Mouse (Mus musculus): ENCODE measurements at regions not wholly inside any gene's neighbourhood (a gene's known extent, or its start where the extent isn't known, plus 50 kb on each side); places are given as distances from the start of the nearest gene placed in this dataset.

DNA sequence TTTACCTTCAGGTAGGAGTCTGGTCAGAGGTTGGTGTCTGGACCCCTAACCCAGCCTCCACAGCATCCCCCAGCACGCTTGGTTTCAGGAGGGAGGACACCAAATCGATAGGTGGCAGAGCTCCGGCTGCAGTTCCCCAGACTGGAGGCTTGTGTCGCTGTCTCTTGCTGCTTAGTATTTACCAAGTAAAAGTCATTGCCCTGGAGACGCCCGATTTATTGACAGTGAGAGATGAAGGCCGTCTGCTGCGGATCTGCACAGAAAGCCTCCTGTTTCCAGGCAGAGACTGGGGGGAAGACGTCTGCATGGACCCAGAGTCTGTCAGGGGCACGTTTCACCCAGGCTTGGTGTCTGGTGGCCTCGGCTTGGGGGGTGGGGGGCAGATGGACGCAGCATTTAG is 70.4 kb upstream of the Rufy1 start:
- no peak overlapping the region for H3K4me3 ChIP-seq (replicated peaks; ENCODE audit: extremely low read depth, low read depth, low read length)
- 44% methylated on average over 12 of the region's 12 CpGs for WGBS
- DNase-seq: no peak
- H3K4me1 ChIP-seq (ENCODE audit: control insufficient read depth, insufficient read depth, low read length): no peaks in the 10 kb centered on the region
- TF ChIP-seq CTCF (IDR thresholded peaks at IDR 0.05; ENCODE audit: insufficient read depth, low read length): no peak
- no peak for TF ChIP-seq POLR2A (IDR thresholded peaks at IDR 0.05; ENCODE audit: borderline replicate concordance, extremely low read depth, low read depth, low read length)

DNA sequence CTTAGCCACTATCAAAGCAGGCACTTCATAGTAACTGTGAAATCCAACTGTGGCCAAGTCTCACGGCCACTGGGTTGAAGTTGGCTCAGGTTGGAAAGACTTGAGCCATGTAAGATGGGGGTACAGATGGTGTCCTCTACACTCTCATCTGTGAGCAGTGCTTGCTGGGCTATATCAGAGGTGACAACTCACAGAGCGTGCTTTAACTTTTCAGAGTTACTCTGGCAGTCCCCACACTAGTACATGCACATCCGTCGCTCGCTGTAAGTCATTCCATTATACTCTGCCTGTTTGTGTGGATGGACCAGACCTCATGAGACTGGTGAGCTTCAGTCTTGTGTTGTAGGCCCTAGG is 62.2 kb upstream of the Rufy1 start:
- H3K4me3 ChIP-seq (replicated peaks; ENCODE audit: extremely low read depth, low read depth, low read length): no peak overlapping the region
- DNase-seq: no peak
- WGBS: 90% methylated on average over 5 of the region's 5 CpGs
- H3K4me1 ChIP-seq (ENCODE audit: control insufficient read depth, insufficient read depth, low read length): no peaks in the 10 kb centered on the region
- no peak for TF ChIP-seq CTCF (IDR thresholded peaks at IDR 0.05; ENCODE audit: insufficient read depth, low read length)

DNA sequence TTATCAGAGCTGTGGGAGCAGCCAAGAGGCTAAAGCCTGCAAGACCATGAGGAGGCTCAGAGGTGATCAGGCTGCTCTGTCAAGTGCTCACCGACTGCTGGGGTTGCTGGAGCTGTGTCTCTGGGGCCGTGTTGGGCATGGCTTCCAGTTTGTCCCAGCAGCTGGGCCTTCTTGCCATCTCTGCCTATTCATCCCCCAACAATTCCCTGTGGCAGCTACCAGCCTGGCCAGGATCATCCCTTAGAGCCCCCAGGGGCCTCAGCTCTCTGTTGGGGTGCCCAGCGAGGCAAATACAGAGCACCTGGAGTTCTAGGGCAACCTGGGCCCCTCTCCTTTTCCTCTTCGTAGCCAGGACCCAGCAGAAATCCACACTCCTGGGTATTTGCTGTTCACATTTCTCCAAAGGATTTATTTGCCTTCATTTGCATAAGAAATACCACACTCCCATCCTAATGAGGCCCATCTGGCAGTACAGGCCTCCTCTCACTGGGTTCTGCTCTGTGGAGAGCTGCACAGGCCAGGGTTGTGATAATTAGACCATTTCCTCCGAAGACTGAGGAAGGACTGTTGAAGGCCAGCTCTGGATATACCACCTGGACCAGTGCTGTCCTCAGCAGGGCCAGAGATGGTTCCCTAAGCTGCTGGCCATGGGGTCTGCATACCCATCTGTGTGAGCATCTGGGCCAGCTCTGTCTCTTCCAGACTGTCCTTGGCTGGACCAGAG is 61.6 kb upstream of the Rufy1 start:
- H3K4me3 ChIP-seq (replicated peaks; ENCODE audit: extremely low read depth, low read depth, low read length): no peak overlapping the region
- 52% methylated on average over 5 of the region's 5 CpGs for WGBS
- TF ChIP-seq CTCF (IDR thresholded peaks at IDR 0.05; ENCODE audit: insufficient read depth, low read length) (no peak), POLR2A (IDR thresholded peaks at IDR 0.05; ENCODE audit: borderline replicate concordance, extremely low read depth, low read depth, low read length) (no peak)
- no peaks in the 10 kb centered on the region for H3K4me1 ChIP-seq (ENCODE audit: control insufficient read depth, insufficient read depth, low read length)
- no peak for DNase-seq

- TF ChIP-seq POLR2A (IDR thresholded peaks at IDR 0.05; ENCODE audit: borderline replicate concordance, extremely low read depth, low read depth, low read length) (no peak), CTCF (IDR thresholded peaks at IDR 0.05; ENCODE audit: insufficient read depth, low read length) (no peak)
- 79% methylated on average over 2 of the region's 2 CpGs for WGBS
- DNase-seq: no peak
Observed at GRCm38 (mm10) chr11:50483821-50484220, 52.9 kb upstream of the Rufy1 start.

GRCm38 (mm10) chr11:50483116-50483515 is 52.2 kb upstream of the Rufy1 start:
- DNase-seq: no peak
- TF ChIP-seq CTCF (IDR thresholded peaks at IDR 0.05; ENCODE audit: insufficient read depth, low read length): no peak
- TF ChIP-seq POLR2A (IDR thresholded peaks at IDR 0.05; ENCODE audit: borderline replicate concordance, extremely low read depth, low read depth, low read length): no peak
- Histone ChIP-seq H3K4me1 (ENCODE audit: control insufficient read depth, insufficient read depth, low read length) (no peaks in the 10 kb centered on the region), H3K4me3 (replicated peaks; ENCODE audit: extremely low read depth, low read depth, low read length) (no peak overlapping the region)
- 78% methylated on average over 6 of the region's 6 CpGs for WGBS

More at GRCm38 (mm10) chr11:50483821-50484220, 52.9 kb upstream of the Rufy1 start:
- no peaks in the 10 kb centered on the region for H3K4me1 ChIP-seq (ENCODE audit: control insufficient read depth, insufficient read depth, low read length)
- H3K4me3 ChIP-seq (replicated peaks; ENCODE audit: extremely low read depth, low read depth, low read length): no peak overlapping the region

DNA sequence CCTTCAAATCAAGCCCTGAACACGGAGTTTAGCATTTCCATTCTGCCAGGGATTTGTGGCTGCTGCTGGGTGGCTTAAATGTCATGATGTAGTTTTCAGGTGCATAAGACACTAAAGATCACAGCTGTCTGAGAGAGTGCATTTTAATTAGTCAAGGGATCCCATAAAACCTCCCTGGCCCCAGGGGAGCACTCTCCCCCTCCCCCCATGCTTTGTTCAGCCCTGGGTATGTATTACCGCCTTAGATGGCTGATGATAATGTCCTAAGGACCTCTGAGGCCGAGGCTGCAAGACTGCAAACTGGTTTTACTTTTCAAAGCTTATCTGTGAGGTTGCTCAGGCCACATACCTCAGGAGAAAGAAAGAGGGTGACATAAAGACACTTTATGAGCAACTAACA is 51.7 kb upstream of the Rufy1 start:
- 58% methylated on average over 3 of the region's 3 CpGs for WGBS
- H3K4me1 ChIP-seq (ENCODE audit: control insufficient read depth, insufficient read depth, low read length): no peaks in the 10 kb centered on the region
- DNase-seq: no peak
- no peak overlapping the region for H3K4me3 ChIP-seq (replicated peaks; ENCODE audit: extremely low read depth, low read depth, low read length)
- no peak for TF ChIP-seq POLR2A (IDR thresholded peaks at IDR 0.05; ENCODE audit: borderline replicate concordance, extremely low read depth, low read depth, low read length)
- TF ChIP-seq CTCF (IDR thresholded peaks at IDR 0.05; ENCODE audit: insufficient read depth, low read length): no peak
